Mouse (Mus musculus) CH12.LX (cell line): Measurements from ENCODE around the gene Ankib1. TPM values are rescaled to one million over a fixed set of nuclear protein-coding genes. Genes with fewer than 3 reads are reported as not detected.

ENCODE experiments used
- DNase-seq: peaks from one replicate; pipeline ENCODE4 v3.0.0-alpha.2; 2013; ENCODE audit errors: extremely low read depth
- H3K27ac ChIP-seq: 2 replicates; pipeline ENCODE4 v1.5.1; 2012; ENCODE audit warnings: low read depth, mild to moderate bottlenecking, control low read depth, moderate library complexity; ENCODE audit not compliant: insufficient read depth
- H3K27me3 ChIP-seq: replicated peaks from 2 replicates; pipeline ENCODE3; 2012; ENCODE audit warnings: inconsistent platforms
- H3K36me3 ChIP-seq, 2 experiments: replicated peaks in 1 of 2; 2 replicates each; pipeline versions ENCODE3 to v1.6.1; 2012; ENCODE audit warnings: inconsistent platforms in 1 of 2, low read length in 1 of 2, mild to moderate bottlenecking in 1 of 2, mixed read lengths in 1 of 2, moderate library complexity in 1 of 2; ENCODE audit not compliant: control insufficient read depth in 1 of 2, insufficient read depth in 1 of 2
- H3K4me1 ChIP-seq, 2 experiments: 2 replicates each; pipeline ENCODE4 v1.6.1; 2012; ENCODE audit warnings: inconsistent platforms in 1 of 2, moderate library complexity in 1 of 2; ENCODE audit not compliant: insufficient read depth in 2 of 2, control insufficient read depth in 1 of 2
- H3K4me2 ChIP-seq: 2 replicates; pipeline ENCODE4 v1.6.1; 2012; ENCODE audit warnings: low read depth, mild to moderate bottlenecking, control low read depth; ENCODE audit not compliant: poor library complexity, insufficient read depth, severe bottlenecking
- H3K4me3 ChIP-seq, 3 experiments: fragments of 150-350 bp in 1 of 3; sonication (generic) in 1 of 3; replicated peaks in 1 of 3; 2 replicates each; pipeline versions ENCODE3 to v1.5.1; 2011 to 2012; ENCODE audit warnings: low read depth in 2 of 3, low read length in 2 of 3, mild to moderate bottlenecking in 2 of 3, moderate library complexity in 2 of 3, control low read depth in 1 of 3, improper control_type of control experiment in 1 of 3, inconsistent platforms in 1 of 3, mixed read lengths in 1 of 3; ENCODE audit not compliant: poor library complexity in 1 of 3
- H3K79me2 ChIP-seq: replicated peaks from 2 replicates; pipeline ENCODE4 v1.6.1; 2012; ENCODE audit warnings: mild to moderate bottlenecking, moderate library complexity; ENCODE audit not compliant: control insufficient read depth, poor library complexity, insufficient read depth, severe bottlenecking; ENCODE audit errors: extremely low read depth
- H3K9ac ChIP-seq: 2 replicates; pipeline ENCODE4 v1.6.1; 2012; ENCODE audit warnings: low read depth, mild to moderate bottlenecking, control low read depth, moderate library complexity; ENCODE audit not compliant: insufficient read depth
- H3K9me3 ChIP-seq: replicated peaks from 2 replicates; pipeline ENCODE3; 2012; ENCODE audit warnings: low read length, inconsistent platforms, mixed read lengths
- BHLHE40 ChIP-seq: IDR thresholded peaks from 2 replicates; pipeline ENCODE4 v1.6.1; 2011; ENCODE audit warnings: mild to moderate bottlenecking, low read depth, low read length, improper control_type of control experiment
- GABPA ChIP-seq: IDR thresholded peaks from 2 replicates; pipeline ENCODE4 v1.6.1; 2012; ENCODE audit warnings: low read depth, low read length, improper control_type of control experiment, inconsistent platforms; ENCODE audit not compliant: insufficient replicate concordance
- IRF4 ChIP-seq: IDR thresholded peaks from 2 replicates; pipeline ENCODE4 v1.6.1; 2014; ENCODE audit warnings: low read depth, mild to moderate bottlenecking, inconsistent platforms, low read length, improper control_type of control experiment
- KAT2A ChIP-seq: IDR thresholded peaks from 2 replicates; pipeline ENCODE4 v1.6.1; 2012; ENCODE audit warnings: low read length, improper control_type of control experiment, inconsistent platforms; ENCODE audit not compliant: insufficient replicate concordance
- MYC ChIP-seq: IDR thresholded peaks from 2 replicates; pipeline ENCODE4 v1.6.1; 2011; ENCODE audit warnings: low read depth, mild to moderate bottlenecking, improper control_type of control experiment, low read length
- NELFE ChIP-seq: IDR thresholded peaks from 2 replicates; pipeline ENCODE4 v1.6.1; 2011; ENCODE audit warnings: low read depth, low read length, improper control_type of control experiment
- NRF1 ChIP-seq: IDR thresholded peaks from 2 replicates; pipeline ENCODE4 v1.6.1; 2014; ENCODE audit warnings: low read depth, mild to moderate bottlenecking, inconsistent platforms, low read length, improper control_type of control experiment, moderate library complexity
- RCOR1 ChIP-seq: conservative IDR thresholded peaks from 2 replicates; pipeline ENCODE4 v1.6.1; 2012; ENCODE audit warnings: low read depth, mild to moderate bottlenecking, inconsistent platforms, low read length, improper control_type of control experiment
- TBP ChIP-seq: conservative IDR thresholded peaks from 2 replicates; pipeline ENCODE4 v1.6.1; 2011; ENCODE audit warnings: low read depth, low read length, improper control_type of control experiment
- dilution Hi-C: fragments of 300-500 bp; cut with MboI; formaldehyde crosslinking; loops from 2 replicates; pipeline ENCODE4 v1.14.3; 2020; ENCODE audit warnings: low sequenced_read_pairs; ENCODE audit not compliant: extremely low pct_unique_long_range_greater_than_20kb, extremely low pct_ligation_motif_present
- in situ Hi-C: fragments of 300-500 bp; cut with MboI; formaldehyde crosslinking; loops from 3 replicates; pipeline ENCODE4 v1.14.3; 2019; ENCODE audit warnings: low sequenced_read_pairs, low pct_ligation_motif_present, low pct_unique_long_range_greater_than_20kb, mixed read lengths
- polyA plus RNA-seq: library from polyadenylated mRNA; unstranded; fragments of >175 nt; gene quantifications from 2 replicates; pipeline ENCODE4 v1.2.1, GENCODE M21; 2012; ENCODE audit warnings: low read depth; ENCODE audit not compliant: insufficient read length
- total RNA-seq, 2 experiments: library from RNA; depleted of rRNA; stranded (reverse); fragments of 300-350 nt in 1 of 2; fragments of >200 nt in 1 of 2; gene quantifications; 2 replicates each; pipeline ENCODE4 v1.2.3; 2012 to 2014

Ankib1 gene
- total and polyA plus RNA-seq, 3 experiments: 13.7 to 19.3 (median 16.6) TPM

DNA sequence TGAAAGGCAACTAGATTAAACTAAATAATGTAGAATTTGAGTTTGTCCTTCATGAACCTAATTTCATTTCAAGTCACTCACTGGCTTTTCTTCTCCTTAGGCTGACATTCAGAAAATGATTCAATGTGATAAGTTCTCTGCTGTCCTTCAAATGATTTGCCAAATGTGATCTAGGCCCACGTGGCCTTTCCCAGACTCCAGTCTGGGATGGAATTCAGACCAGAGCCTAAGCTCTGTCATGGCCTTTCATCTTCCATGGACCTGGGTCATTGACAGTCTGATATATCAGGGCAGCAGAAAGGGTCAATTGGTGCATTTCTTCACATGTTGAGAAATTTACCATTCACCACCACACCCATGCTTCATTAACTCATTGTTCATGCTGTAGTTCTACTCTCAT is 77.2 kb downstream of the Ankib1 start:
- no peaks in the 10 kb centered on the region for H3K9me3 ChIP-seq
- no peak overlapping the region for H3K4me2 ChIP-seq
- dilution Hi-C loops (no loop called here), in situ Hi-C loops (no loop called here)
- no peaks in the 10 kb centered on the region; a peak in 1 of 4 replicates for H3K4me1 ChIP-seq
- TF ChIP-seq MYC (no peak), RCOR1 (no peak), NRF1 (no peak), GABPA (no peak), KAT2A (no peak), TBP (no peak), BHLHE40 (no peak)
- peaks cover 20 to 55% of the 10 kb centered on the region in 2 experiments for H3K36me3 ChIP-seq
- no peak overlapping the region for H3K4me3 ChIP-seq
- no peak overlapping the region for H3K9ac ChIP-seq
- no peaks in the 10 kb centered on the region for H3K79me2 ChIP-seq
- no peaks in the 10 kb centered on the region for H3K27me3 ChIP-seq
- no peak overlapping the region for H3K27ac ChIP-seq
- no peak for DNase-seq

DNA sequence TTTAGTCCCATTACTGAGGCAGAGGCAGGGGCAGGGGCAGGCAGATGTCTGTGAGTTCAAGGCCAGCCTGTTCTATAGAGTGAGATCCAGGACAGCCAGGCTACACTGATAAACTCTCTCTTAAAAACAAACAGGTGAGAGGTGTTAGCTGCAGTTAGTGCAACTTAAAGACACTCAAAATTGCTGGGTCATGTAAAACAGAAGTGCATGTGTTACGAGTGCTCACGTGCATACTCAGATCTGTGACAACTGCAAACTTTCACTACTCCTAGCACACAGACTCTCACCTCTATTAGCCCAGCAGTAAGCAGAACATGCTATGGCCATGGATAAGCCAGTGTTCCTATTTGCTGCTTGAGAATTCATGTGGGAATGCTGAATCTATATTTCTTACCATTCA is 79.3 kb downstream of the Ankib1 start:
- no peak overlapping the region for H3K4me3 ChIP-seq
- no peaks in the 10 kb centered on the region for H3K79me2 ChIP-seq
- no peak overlapping the region for H3K4me2 ChIP-seq
- DNase-seq: no peak
- peaks cover 30 to 65% of the 10 kb centered on the region in 2 experiments for H3K36me3 ChIP-seq
- H3K4me1 ChIP-seq: no peaks in the 10 kb centered on the region; a peak in 1 of 4 replicates
- in situ Hi-C loops (no loop called here), dilution Hi-C loops (no loop called here)
- no peak overlapping the region for H3K27ac ChIP-seq
- H3K27me3 ChIP-seq: no peaks in the 10 kb centered on the region
- no peaks in the 10 kb centered on the region for H3K9me3 ChIP-seq
- TF ChIP-seq NELFE: no peak
- no peak overlapping the region for H3K9ac ChIP-seq

DNA sequence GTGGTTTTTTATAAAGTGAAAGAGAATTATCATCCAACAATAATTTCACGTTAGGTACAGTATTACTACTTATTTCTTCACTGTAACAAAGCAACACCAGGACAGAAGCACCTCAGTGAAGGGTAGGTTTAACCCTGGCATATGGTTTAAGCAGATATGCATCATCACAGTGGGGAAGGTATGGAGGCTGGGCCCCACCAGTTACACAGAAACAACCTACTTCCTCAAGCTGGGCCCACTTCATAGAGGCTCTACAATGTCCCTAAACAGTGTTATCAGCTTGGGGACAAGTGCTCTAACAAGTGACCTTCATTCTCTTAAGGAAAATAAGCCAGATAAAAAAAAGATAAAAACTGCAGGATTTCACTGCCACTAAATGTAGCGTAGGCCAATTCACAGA is 79.9 kb downstream of the Ankib1 start:
- H3K36me3 ChIP-seq: peaks cover 28 to 62% of the 10 kb centered on the region in 2 experiments
- no peak overlapping the region for H3K9ac ChIP-seq
- no peak overlapping the region for H3K4me2 ChIP-seq
- no peaks in the 10 kb centered on the region for H3K27me3 ChIP-seq
- dilution Hi-C loops: no loop called here
- DNase-seq: no peak
- H3K79me2 ChIP-seq: no peaks in the 10 kb centered on the region
- no peak for TF ChIP-seq IRF4
- TF ChIP-seq TBP: no peak
- H3K9me3 ChIP-seq: no peaks in the 10 kb centered on the region
- no peaks in the 10 kb centered on the region; a peak in 1 of 4 replicates for H3K4me1 ChIP-seq
- H3K4me3 ChIP-seq: no peak overlapping the region
- H3K27ac ChIP-seq: no peak overlapping the region
- in situ Hi-C loops: no loop called here
